Mouse (Mus musculus): ENCODE measurements around the gene Stpg4.

DNA sequence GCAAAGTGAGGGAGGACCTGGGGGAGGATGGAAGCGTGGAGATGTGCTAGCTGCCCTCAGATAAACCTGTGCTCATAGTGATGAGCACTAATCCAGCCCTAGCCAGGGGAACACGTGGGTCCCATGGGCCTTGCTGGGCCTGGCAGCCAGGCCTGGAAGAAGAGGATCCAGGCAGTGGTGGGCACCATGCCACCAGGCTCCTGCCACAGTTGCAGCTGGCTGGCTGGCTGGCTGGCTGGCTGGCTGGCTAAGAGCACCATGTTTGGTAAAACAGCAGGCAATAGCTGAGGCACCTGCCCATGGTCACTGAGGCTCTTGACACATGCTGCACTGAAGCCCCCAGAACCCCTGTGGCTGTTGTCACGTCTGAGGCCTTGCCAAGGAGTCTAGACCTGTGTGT, 59.9 kb downstream of the Stpg4 start:
- no peak for TF ChIP-seq CTCF (IDR thresholded peaks at IDR 0.05; ENCODE audit: low read depth)
- no peak for TF ChIP-seq EP300 (IDR thresholded peaks at IDR 0.05; ENCODE audit: low read depth)
